Mouse (Mus musculus) gonadal fat pad, adult 2 months (tissue): ENCODE measurements at regions not wholly inside any gene's neighbourhood (a gene's known extent, or its start where the extent isn't known, plus 50 kb on each side); places are given as distances from the start of the nearest gene placed in this dataset.
A peak's percentile ranks its signal among the peaks of the same experiment; 100 is the strongest.

Source experiments
- DNase-seq: peaks from one replicate; pipeline ENCODE4 v3.0.0-alpha.2; 2012; ENCODE audit warnings: low read depth

GRCm38 (mm10) chr14:98937933-98938332 is 56.2 kb downstream of the Rpl36a-ps1 start:
- no peak for DNase-seq

GRCm38 (mm10) chr14:98937373-98937772 is 56.7 kb downstream of the Rpl36a-ps1 start:
- no peak for DNase-seq

GRCm38 (mm10) chr14:98933371-98933916 is 60.7 kb downstream of the Rpl36a-ps1 start:
- DNase-seq = no peak

GRCm38 (mm10) chr14:98929276-98929675 is 64.8 kb downstream of the Rpl36a-ps1 start:
- peak; percentile 12 for DNase-seq

- DNase-seq = no peak
Measured at GRCm38 (mm10) chr14:98908234-98908633, 85.9 kb downstream of the Rpl36a-ps1 start.

- DNase-seq = no peak
Measured at GRCm38 (mm10) chr14:98898876-98899275, 95.2 kb downstream of the Rpl36a-ps1 start.

GRCm38 (mm10) chr14:98897390-98897789 is 96.7 kb downstream of the Rpl36a-ps1 start:
- no peak for DNase-seq

- no peak for DNase-seq
Measured at GRCm38 (mm10) chr14:98895933-98896332, 98.2 kb downstream of the Rpl36a-ps1 start.

GRCm38 (mm10) chr14:98892670-98893069 is 101.4 kb downstream of the Rpl36a-ps1 start:
- no peak for DNase-seq

GRCm38 (mm10) chr14:98891252-98891947 is 102.7 kb downstream of the Rpl36a-ps1 start:
- DNase-seq = no peak

- DNase-seq = no peak
Measured at GRCm38 (mm10) chr14:98887588-98887987, 106.5 kb downstream of the Rpl36a-ps1 start.

GRCm38 (mm10) chr14:98886982-98887381 is 107.1 kb downstream of the Rpl36a-ps1 start:
- no peak for DNase-seq

- DNase-seq = no peak
Measured at GRCm38 (mm10) chr14:98882586-98882985, 111.5 kb downstream of the Rpl36a-ps1 start.

GRCm38 (mm10) chr14:98877956-98878355 is 116.2 kb downstream of the Rpl36a-ps1 start:
- DNase-seq = no peak

- DNase-seq = no peak
Measured at GRCm38 (mm10) chr14:98873446-98873845, 120.7 kb downstream of the Rpl36a-ps1 start.

GRCm38 (mm10) chr14:98869888-98870287 is 124.2 kb downstream of the Rpl36a-ps1 start:
- DNase-seq = no peak

GRCm38 (mm10) chr14:98866880-98867279 is 127.2 kb downstream of the Rpl36a-ps1 start:
- DNase-seq = peak; percentile 51

- DNase-seq = no peak
Measured at GRCm38 (mm10) chr14:98864001-98864400, 130.1 kb downstream of the Rpl36a-ps1 start.

GRCm38 (mm10) chr14:98863598-98863997 is 130.5 kb downstream of the Rpl36a-ps1 start:
- no peak for DNase-seq

- no peak for DNase-seq
Measured at GRCm38 (mm10) chr14:98862095-98862735, 131.9 kb downstream of the Rpl36a-ps1 start.

- DNase-seq = no peak
Measured at GRCm38 (mm10) chr14:98858801-98859200, 135.3 kb downstream of the Rpl36a-ps1 start.

GRCm38 (mm10) chr14:98848500-98848899 is 145.6 kb downstream of the Rpl36a-ps1 start:
- no peak for DNase-seq

GRCm38 (mm10) chr14:98844221-98844620 is 149.9 kb downstream of the Rpl36a-ps1 start:
- DNase-seq = no peak
